Mouse (Mus musculus): ENCODE results near the gene Zfp423. TPM values are rescaled to one million over a fixed set of nuclear protein-coding genes. Genes with fewer than 3 reads are reported as not detected.

Gene Zfp423
- total and polyA plus RNA-seq, 3 experiments, result not detected

DNA sequence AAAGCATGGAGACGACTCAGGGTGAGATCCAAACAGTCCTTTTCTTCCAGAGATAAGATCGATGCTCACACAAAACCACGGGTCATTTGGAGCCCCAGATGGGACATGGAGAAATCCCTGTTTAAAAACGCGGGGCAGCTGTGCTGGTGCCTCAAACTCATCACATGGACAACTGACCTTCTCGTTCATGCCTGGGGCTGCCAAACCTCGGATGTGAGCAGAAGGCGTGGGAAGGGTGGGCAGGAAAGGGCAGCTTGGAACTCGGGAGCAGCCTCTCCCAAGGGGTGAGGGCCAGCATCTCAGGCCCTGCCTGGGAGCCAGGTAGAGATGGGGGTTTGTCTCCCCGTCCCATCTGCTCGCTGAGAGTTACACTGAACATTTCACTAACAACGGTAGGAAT is 146.7 kb downstream of the Zfp423 start:
- no peak for DNase-seq (ENCODE audit: low read depth, low spot score)
- Histone ChIP-seq H3K9me3 (replicated peaks; ENCODE audit: insufficient read depth, low read length) (no peaks in the 10 kb centered on the region), H3K27ac (ENCODE audit: control insufficient read depth, low read depth, low read length) (no peak overlapping the region), H3K9ac (ENCODE audit: control insufficient read depth, low read depth, low read length, poor library complexity, severe bottlenecking) (no peak overlapping the region), H3K79me2 (ENCODE audit: control insufficient read depth, insufficient read depth, low read length, poor library complexity) (no peaks in the 10 kb centered on the region), H3K27me3 (ENCODE audit: control insufficient read depth in 1 of 2, insufficient read depth in 2 of 2, low read length in 2 of 2) (no peaks in the 10 kb centered on the region), H3K4me3 (ENCODE audit: control insufficient read depth in 1 of 2, insufficient read depth in 1 of 2, low read depth in 2 of 2, low read length in 2 of 2) (no peak overlapping the region), H3K36me3 (ENCODE audit: control insufficient read depth in 1 of 2, insufficient read depth in 2 of 2, low read length in 2 of 2) (no peaks in the 10 kb centered on the region), H3K4me1 (ENCODE audit: control insufficient read depth in 1 of 2, insufficient read depth in 2 of 2, low read length in 2 of 2) (no peaks in the 10 kb centered on the region)
- TF ChIP-seq ETS1 (IDR thresholded peaks at IDR 0.05; ENCODE audit: low read depth, low read length) (no peak), MEF2A (IDR thresholded peaks at IDR 0.05; ENCODE audit: extremely low read depth, insufficient replicate concordance, low read depth, low read length, poor library complexity, severe bottlenecking) (no peak), ELF1 (IDR thresholded peaks at IDR 0.05; ENCODE audit: low read depth, low read length) (no peak), KAT2A (conservative IDR thresholded peaks at IDR 0.05; ENCODE audit: low read depth, low read length) (no peak), POLR2A (IDR thresholded peaks at IDR 0.05; ENCODE audit: control insufficient read depth in 1 of 2, insufficient read depth in 1 of 2, low read depth in 1 of 2, low read length in 2 of 2, poor library complexity in 1 of 2) (no peak), CTCF (IDR thresholded peaks at IDR 0.05 in 2 of 3, conservative IDR thresholded peaks at IDR 0.05 in 1 of 3; ENCODE audit: control insufficient read depth in 1 of 3, insufficient read depth in 1 of 3, low read depth in 2 of 3, low read length in 3 of 3, poor library complexity in 1 of 3, severe bottlenecking in 1 of 3) (no peak)

DNA sequence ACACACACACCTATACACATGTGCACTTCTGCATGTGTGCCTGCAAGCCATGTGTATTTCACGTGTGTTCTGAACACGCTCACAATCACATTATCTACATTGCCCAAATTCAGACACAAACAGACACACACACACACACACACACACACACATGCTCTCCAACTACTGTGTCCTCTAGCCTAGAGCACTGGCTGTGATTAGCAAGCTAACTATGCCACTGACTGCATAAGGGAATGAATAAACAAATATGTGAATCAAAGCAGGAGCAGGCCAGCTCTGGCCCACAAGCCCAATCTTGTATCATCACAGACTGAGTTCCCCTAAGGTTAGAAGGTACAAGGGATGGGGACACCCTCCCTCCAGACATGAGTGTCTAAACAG is 147.3 kb downstream of the Zfp423 start:
- Histone ChIP-seq H3K27me3 (ENCODE audit: control insufficient read depth in 1 of 2, insufficient read depth in 2 of 2, low read length in 2 of 2) (no peaks in the 10 kb centered on the region), H3K36me3 (ENCODE audit: control insufficient read depth in 1 of 2, insufficient read depth in 2 of 2, low read length in 2 of 2) (no peaks in the 10 kb centered on the region), H3K27ac (ENCODE audit: control insufficient read depth, low read depth, low read length) (no peak overlapping the region), H3K4me1 (ENCODE audit: control insufficient read depth in 1 of 2, insufficient read depth in 2 of 2, low read length in 2 of 2) (no peaks in the 10 kb centered on the region), H3K9ac (ENCODE audit: control insufficient read depth, low read depth, low read length, poor library complexity, severe bottlenecking) (no peak overlapping the region), H3K4me3 (ENCODE audit: control insufficient read depth in 1 of 2, insufficient read depth in 1 of 2, low read depth in 2 of 2, low read length in 2 of 2) (no peak overlapping the region), H3K79me2 (ENCODE audit: control insufficient read depth, insufficient read depth, low read length, poor library complexity) (no peaks in the 10 kb centered on the region), H3K9me3 (replicated peaks; ENCODE audit: insufficient read depth, low read length) (no peaks in the 10 kb centered on the region)
- TF ChIP-seq CHD2 (IDR thresholded peaks at IDR 0.05; ENCODE audit: low read length) (no peak), TAL1 (IDR thresholded peaks at IDR 0.05; ENCODE audit: low read length) (no peak), ZC3H11A (IDR thresholded peaks at IDR 0.05; ENCODE audit: low read depth, low read length) (no peak), RCOR1 (IDR thresholded peaks at IDR 0.05; ENCODE audit: low read depth, low read length) (no peak), ZMIZ1 (IDR thresholded peaks at IDR 0.05; ENCODE audit: low read depth, low read length) (no peak), EP300 (IDR thresholded peaks at IDR 0.05; ENCODE audit: low read depth in 1 of 2, low read length in 2 of 2) (no peak), POLR2A (IDR thresholded peaks at IDR 0.05; ENCODE audit: control insufficient read depth in 1 of 2, insufficient read depth in 1 of 2, low read depth in 1 of 2, low read length in 2 of 2, poor library complexity in 1 of 2) (no peak), MAFK (IDR thresholded peaks at IDR 0.05; ENCODE audit: borderline replicate concordance, low read depth, low read length) (no peak), GABPA (IDR thresholded peaks at IDR 0.05; ENCODE audit: low read depth, low read length) (no peak), TBP (IDR thresholded peaks at IDR 0.05; ENCODE audit: low read depth, low read length) (no peak), ZKSCAN1 (IDR thresholded peaks at IDR 0.05; ENCODE audit: low read depth, low read length) (no peak), MXI1 (IDR thresholded peaks at IDR 0.05; ENCODE audit: low read depth, low read length) (no peak), CTCF (IDR thresholded peaks at IDR 0.05 in 2 of 3, conservative IDR thresholded peaks at IDR 0.05 in 1 of 3; ENCODE audit: control insufficient read depth in 1 of 3, insufficient read depth in 1 of 3, low read depth in 2 of 3, low read length in 3 of 3, poor library complexity in 1 of 3, severe bottlenecking in 1 of 3) (no peak), RAD21 (IDR thresholded peaks at IDR 0.05; ENCODE audit: low read depth, low read length) (no peak), JUND (IDR thresholded peaks at IDR 0.05; ENCODE audit: low read depth, low read length) (no peak), KAT2A (conservative IDR thresholded peaks at IDR 0.05; ENCODE audit: low read depth, low read length) (no peak), TCF12 (IDR thresholded peaks at IDR 0.05; ENCODE audit: low read depth, low read length) (no peak), SMC3 (IDR thresholded peaks at IDR 0.05; ENCODE audit: low read depth, low read length) (no peak), UBTF (IDR thresholded peaks at IDR 0.05; ENCODE audit: borderline replicate concordance, insufficient read depth, low read depth, low read length) (no peak)
- no peak for DNase-seq (ENCODE audit: low read depth, low spot score)
